Mouse (Mus musculus): ENCODE results near the gene Mfn2. TPM values are rescaled to one million over a fixed set of nuclear protein-coding genes. Genes with fewer than 3 reads are reported as not detected.
A peak's percentile ranks its signal among the peaks of the same experiment; 100 is the strongest.

Mfn2 gene
- polyA plus RNA-seq (2015; fragmentation: Nextera tagmentation; extraction: Ambion mirVana): 34.3 and 34.6 TPM in 2 replicates

- Histone ChIP-seq H3K27ac (peak within 1 kb of the TSS; percentile 82; the same call in 1 of the 2 replicates), H3K9me3 (no peaks in the 10 kb centered on the region), H3K36me3 (peaks cover 30% of the 10 kb centered on the region), H3K4me1 (peaks cover 14% of the 10 kb centered on the region), H3K4me3 (peak within 1 kb of the TSS; percentile 92), H3K4me2 (peak within 1 kb of the TSS; percentile 75), H3K27me3 (no peaks in the 10 kb centered on the region), H3K9ac (peak within 1 kb of the TSS; percentile 88)
- peak; percentile 81 for ATAC-seq (ENCODE audit: insufficient number of reproducible peaks, insufficient read depth, low FRiP score, low TSS enrichment, low read depth)
- WGBS: under 1% methylated on average over 52 of the region's 59 CpGs
These were observed at the start of gene Mfn2 for GRCm38 (mm10) chr4:147904313-147905089. Gene Mfn2 (minus strand): TSS chr4:147904704.

DNA sequence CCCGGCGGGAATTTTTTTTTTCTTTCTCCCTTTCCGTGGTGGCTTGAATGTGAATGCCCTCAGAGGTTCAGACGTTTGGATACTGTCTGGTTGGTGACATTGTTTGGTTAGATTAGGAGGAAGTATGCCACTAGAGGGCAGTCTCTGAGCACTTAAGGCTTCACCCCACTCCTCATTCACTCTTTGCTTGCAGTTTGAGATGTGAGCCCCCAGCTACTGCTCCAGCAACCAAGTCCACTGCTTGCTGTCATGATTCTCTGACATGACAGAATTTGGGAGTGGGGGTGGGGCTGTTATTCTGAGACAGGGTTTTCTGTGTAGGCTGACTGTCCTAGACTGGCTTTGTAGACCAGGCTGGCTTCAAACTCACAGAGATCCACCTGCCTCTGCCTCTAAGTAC lies 49.1 kb upstream of the Mfn2 start:
- Histone ChIP-seq H3K36me3 (peaks cover 14% of the 10 kb centered on the region), H3K4me2 (no peak overlapping the region), H3K27ac (no peak overlapping the region), H3K27me3 (no peaks in the 10 kb centered on the region), H3K9me3 (no peaks in the 10 kb centered on the region), H3K9ac (no peak overlapping the region), H3K4me1 (no peaks in the 10 kb centered on the region), H3K4me3 (no peak overlapping the region)
- WGBS: 10% methylated on average over 4 of the region's 4 CpGs
- ATAC-seq (ENCODE audit: insufficient number of reproducible peaks, insufficient read depth, low FRiP score, low TSS enrichment, low read depth): no peak

- H3K4me1 ChIP-seq: peaks cover 14% of the 10 kb centered on the region
- no peaks in the 10 kb centered on the region for H3K27me3 ChIP-seq
- H3K9me3 ChIP-seq: no peaks in the 10 kb centered on the region
- H3K9ac ChIP-seq: no peak overlapping the region
- WGBS: 35% methylated on average over 2 of the region's 2 CpGs
- H3K4me3 ChIP-seq: no peak overlapping the region
- no peak overlapping the region for H3K4me2 ChIP-seq
- H3K36me3 ChIP-seq: peaks cover 64% of the 10 kb centered on the region
- no peak overlapping the region for H3K27ac ChIP-seq
- ATAC-seq (ENCODE audit: insufficient number of reproducible peaks, insufficient read depth, low FRiP score, low TSS enrichment, low read depth): no peak
These were observed 43.0 kb upstream of the Mfn2 start for GRCm38 (mm10) chr4:147947511-147947910.

DNA sequence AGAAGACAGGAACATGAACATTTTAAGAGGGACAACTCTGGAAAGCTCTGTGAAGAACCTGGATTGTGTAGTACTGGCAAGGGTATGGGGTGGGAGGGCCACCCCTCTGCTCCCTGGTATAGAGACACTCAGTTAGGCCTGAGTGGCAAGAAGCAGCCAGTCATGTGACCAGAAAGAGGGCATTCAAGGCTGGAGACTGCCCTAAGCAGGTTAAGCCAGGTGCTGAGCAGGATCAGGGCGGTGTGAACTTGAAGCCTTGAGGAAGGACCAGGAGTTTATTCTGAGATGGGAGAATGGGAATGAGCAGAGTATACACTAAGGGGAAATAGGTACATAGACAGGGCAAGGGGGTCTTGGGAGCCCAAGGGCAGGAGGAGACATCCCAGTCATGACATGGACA lies 38.5 kb upstream of the Mfn2 start:
- ATAC-seq (ENCODE audit: insufficient number of reproducible peaks, insufficient read depth, low FRiP score, low TSS enrichment, low read depth): no peak
- 100% methylated on average over 1 of the region's 1 CpGs for WGBS
- Histone ChIP-seq H3K9ac (no peak overlapping the region), H3K9me3 (no peaks in the 10 kb centered on the region), H3K4me3 (0 out of 2 replicates have a peak overlapping the region, but pooled peaks have one; percentile 5), H3K4me1 (peaks cover 53% of the 10 kb centered on the region), H3K27ac (no peak overlapping the region), H3K27me3 (no peaks in the 10 kb centered on the region), H3K36me3 (peaks cover 47% of the 10 kb centered on the region), H3K4me2 (peak overlapping the region; percentile 100)

DNA sequence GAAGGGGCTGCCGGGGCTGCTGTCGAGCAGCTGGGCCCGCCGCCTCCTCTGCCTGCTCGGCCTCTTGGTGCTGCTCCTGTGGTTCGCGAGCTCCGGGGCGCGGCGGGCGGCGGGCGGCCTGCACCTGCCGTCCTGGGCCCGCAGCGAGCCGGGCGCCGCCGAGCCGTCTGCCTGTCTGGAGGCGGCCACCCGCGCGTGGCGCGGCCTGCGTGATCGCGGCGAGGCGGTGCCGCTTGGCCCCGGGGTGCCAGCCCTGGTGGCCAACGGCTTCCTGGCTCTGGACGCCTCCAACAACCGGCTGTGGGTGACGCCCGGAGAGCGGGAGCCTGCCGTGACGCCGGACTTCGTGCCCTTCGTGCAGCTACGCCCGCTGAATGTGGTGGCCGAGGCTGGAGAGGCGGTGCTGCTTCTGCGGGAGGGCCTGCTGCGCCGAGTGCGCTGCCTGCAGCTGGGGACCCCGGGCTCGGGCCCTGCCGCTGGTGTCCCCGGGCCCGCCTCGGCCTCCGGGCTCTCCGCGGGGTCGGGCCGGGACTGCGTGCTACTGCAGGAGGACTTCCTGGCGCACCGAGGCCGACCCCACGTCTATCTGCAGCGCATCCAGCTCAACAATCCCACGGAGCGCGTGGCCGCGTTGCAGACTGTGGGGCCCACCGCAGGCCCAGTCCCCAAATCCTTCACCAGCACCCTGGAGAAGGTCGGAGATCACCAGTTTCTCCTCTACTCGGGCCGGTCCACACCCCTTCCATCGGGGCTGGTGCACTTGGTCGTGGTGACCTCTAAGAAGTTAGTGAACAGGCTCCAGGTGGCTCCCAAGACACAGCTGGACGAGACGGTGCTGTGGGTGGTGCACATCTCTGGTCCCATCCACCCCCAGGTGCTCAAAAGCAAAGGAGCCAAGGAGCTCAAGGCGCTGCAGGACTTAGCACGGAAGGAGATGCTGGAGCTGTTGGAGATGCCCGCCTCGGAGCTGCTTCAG lies 36.8 kb upstream of the Mfn2 start:
- peak; percentile 39 for ATAC-seq (ENCODE audit: insufficient number of reproducible peaks, insufficient read depth, low FRiP score, low TSS enrichment, low read depth)
- Histone ChIP-seq H3K9ac (peak overlapping the region; percentile 91), H3K4me3 (peak overlapping the region; percentile 93), H3K27me3 (no peaks in the 10 kb centered on the region), H3K27ac (peak overlapping the region; percentile 60; the same call in 1 of the 2 replicates), H3K4me1 (peaks cover 65% of the 10 kb centered on the region), H3K9me3 (no peaks in the 10 kb centered on the region), H3K4me2 (peak overlapping the region; percentile 100), H3K36me3 (peaks cover 30% of the 10 kb centered on the region)
- 6% methylated on average over 84 of the region's 88 CpGs for WGBS

DNA sequence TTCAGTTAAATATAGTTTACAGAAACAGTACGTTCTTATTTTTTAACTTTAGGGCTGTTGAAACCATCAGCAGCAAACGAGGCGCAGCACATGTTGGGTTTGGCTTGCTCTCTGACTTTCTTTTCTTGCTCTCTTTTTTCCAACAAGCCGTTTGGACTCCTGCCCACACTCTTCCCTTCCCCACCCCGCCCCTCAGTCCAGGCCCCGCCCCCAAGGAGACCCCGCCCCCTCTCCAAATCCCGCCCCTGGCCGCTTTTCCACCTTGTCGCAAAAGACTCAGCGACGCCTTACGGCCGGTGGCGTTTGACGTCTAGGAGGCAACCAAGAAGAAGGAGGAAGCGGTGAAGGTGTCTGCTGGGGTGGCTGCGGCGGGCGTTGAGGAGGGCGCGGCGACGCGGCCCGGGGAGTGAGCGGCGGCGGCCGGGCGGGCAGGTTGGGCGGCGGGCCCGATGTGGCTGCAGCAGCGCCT lies 36.1 kb upstream of the Mfn2 start, which contains the start of gene 2510039O18Rik:
Gene 2510039O18Rik (plus strand): TSS at position 320 of the 469 bp plus-strand sequence.
- H3K4me3 ChIP-seq: peak within 1 kb of the TSS; percentile 93
- peaks cover 23% of the 10 kb centered on the region for H3K36me3 ChIP-seq
- peak within 1 kb of the TSS; percentile 91 for H3K9ac ChIP-seq
- peaks cover 66% of the 10 kb centered on the region for H3K4me1 ChIP-seq
- ATAC-seq (ENCODE audit: insufficient number of reproducible peaks, insufficient read depth, low FRiP score, low TSS enrichment, low read depth): peak; percentile 33
- WGBS: under 1% methylated on average over 27 of the region's 35 CpGs
- no peaks in the 10 kb centered on the region for H3K27me3 ChIP-seq
- H3K4me2 ChIP-seq: peak within 1 kb of the TSS; percentile 100
- peak within 1 kb of the TSS; percentile 90 for H3K27ac ChIP-seq
- no peaks in the 10 kb centered on the region for H3K9me3 ChIP-seq

GRCm38 (mm10) chr4:147940111-147940510 lies 35.6 kb upstream of the Mfn2 start:
- Histone ChIP-seq H3K9me3 (no peaks in the 10 kb centered on the region), H3K36me3 (peaks cover 18% of the 10 kb centered on the region), H3K27me3 (no peaks in the 10 kb centered on the region), H3K27ac (peak overlapping the region; percentile 90), H3K4me3 (peak overlapping the region; percentile 93), H3K4me1 (peaks cover 70% of the 10 kb centered on the region), H3K4me2 (peak overlapping the region; percentile 100), H3K9ac (0 out of 2 replicates have a peak overlapping the region, but pooled peaks have one; percentile 27)
- WGBS: 23% methylated on average over 9 of the region's 9 CpGs
- ATAC-seq (ENCODE audit: insufficient number of reproducible peaks, insufficient read depth, low FRiP score, low TSS enrichment, low read depth): no peak

GRCm38 (mm10) chr4:147938148-147939096 lies 33.9 kb upstream of the Mfn2 start:
- Histone ChIP-seq H3K9me3 (no peaks in the 10 kb centered on the region), H3K4me1 (peaks cover 84% of the 10 kb centered on the region), H3K27me3 (no peaks in the 10 kb centered on the region), H3K9ac (no peak overlapping the region), H3K4me3 (no peak overlapping the region), H3K4me2 (no peak overlapping the region), H3K36me3 (0 out of 2 replicates have a peak, but pooled peaks cover 1% of the 10 kb centered on the region), H3K27ac (peak overlapping the region; percentile 90)
- 43% methylated on average over 14 of the region's 14 CpGs for WGBS
- ATAC-seq (ENCODE audit: insufficient number of reproducible peaks, insufficient read depth, low FRiP score, low TSS enrichment, low read depth): no peak

- Histone ChIP-seq H3K4me2 (no peak overlapping the region), H3K4me3 (no peak overlapping the region), H3K4me1 (peaks cover 77% of the 10 kb centered on the region)
These were observed 33.0 kb upstream of the Mfn2 start for GRCm38 (mm10) chr4:147937486-147937885.

GRCm38 (mm10) chr4:147937021-147937420 lies 32.5 kb upstream of the Mfn2 start:
- Histone ChIP-seq H3K4me2 (peak overlapping the region; percentile 78), H3K27me3 (no peaks in the 10 kb centered on the region), H3K4me1 (peaks cover 72% of the 10 kb centered on the region), H3K4me3 (peak overlapping the region; percentile 82), H3K9me3 (no peaks in the 10 kb centered on the region), H3K9ac (peak overlapping the region; percentile 89), H3K36me3 (0 out of 2 replicates have a peak, but pooled peaks cover 3% of the 10 kb centered on the region), H3K27ac (peak overlapping the region; percentile 87; the same call in 1 of the 2 replicates)
- WGBS: 43% methylated on average over 3 of the region's 3 CpGs
- no peak for ATAC-seq (ENCODE audit: insufficient number of reproducible peaks, insufficient read depth, low FRiP score, low TSS enrichment, low read depth)

More at GRCm38 (mm10) chr4:147937486-147937885, 33.0 kb upstream of the Mfn2 start:
- H3K36me3 ChIP-seq: no peaks in the 10 kb centered on the region
- H3K27me3 ChIP-seq: no peaks in the 10 kb centered on the region
- 52% methylated on average over 5 of the region's 5 CpGs for WGBS
- H3K27ac ChIP-seq: no peak overlapping the region
- H3K9ac ChIP-seq: no peak overlapping the region
- no peak for ATAC-seq (ENCODE audit: insufficient number of reproducible peaks, insufficient read depth, low FRiP score, low TSS enrichment, low read depth)
- no peaks in the 10 kb centered on the region for H3K9me3 ChIP-seq
